Mouse (Mus musculus): ENCODE results near the gene Ip6k3. TPM values are rescaled to one million over a fixed set of nuclear protein-coding genes. Genes with fewer than 3 reads are reported as not detected.
A peak's percentile ranks its signal among the peaks of the same experiment; 100 is the strongest.

The Ip6k3 gene
- 0.02 TPM in 1 of 2 replicates, not detected in the other for polyA plus RNA-seq (2012; rRNA removed)
- polyA plus RNA-seq (2014; fragmentation: Nextera tagmentation; extraction: Ambion mirVana): 0.04 TPM in 1 of 2 replicates, not detected in the other

- Histone ChIP-seq H3K4me2 (ENCODE audit: low read depth) (no peak within 1 kb of the TSS), H3K9ac (replicated peaks) (no peak within 1 kb of the TSS), H3K27me3 (ENCODE audit: control insufficient read depth, insufficient read depth, low read length) (no peaks in the 10 kb centered on the region), H3K27ac (no peak within 1 kb of the TSS), H3K9me3 (ENCODE audit: control insufficient read depth, low read length) (no peaks in the 10 kb centered on the region), H3K36me3 (replicated peaks; ENCODE audit: control insufficient read depth, insufficient read depth, low read depth) (no peaks in the 10 kb centered on the region), H3K4me3 (ENCODE audit: insufficient read depth in 1 of 2, low read depth in 2 of 2, low read length in 2 of 2) (no peak within 1 kb of the TSS), H3K4me1 (replicated peaks; ENCODE audit: control insufficient read depth in 2 of 2, insufficient read depth in 2 of 2, low read length in 1 of 2) (peaks cover 4 to 10% of the 10 kb centered on the region in 2 experiments; a peak in 3 of 4 replicates)
- WGBS (ENCODE audit: insufficient replicate concordance): 48% methylated on average over 4 of the region's 4 CpGs
- TF ChIP-seq CTCF (IDR thresholded peaks at IDR 0.05; ENCODE audit: low read depth): no peak
- no peak for TF ChIP-seq EP300 (IDR thresholded peaks at IDR 0.05; ENCODE audit: low read depth)
- ATAC-seq (ENCODE audit: insufficient read depth) (no peak), DNase-seq (ENCODE audit: low read depth in 3 of 3, low spot score in 3 of 3) (no peak)
These were observed at the start of gene Ip6k3 for GRCm38 (mm10) chr17:27167545-27167944. Ip6k3 (minus strand) TSS chr17:27167795.

DNA sequence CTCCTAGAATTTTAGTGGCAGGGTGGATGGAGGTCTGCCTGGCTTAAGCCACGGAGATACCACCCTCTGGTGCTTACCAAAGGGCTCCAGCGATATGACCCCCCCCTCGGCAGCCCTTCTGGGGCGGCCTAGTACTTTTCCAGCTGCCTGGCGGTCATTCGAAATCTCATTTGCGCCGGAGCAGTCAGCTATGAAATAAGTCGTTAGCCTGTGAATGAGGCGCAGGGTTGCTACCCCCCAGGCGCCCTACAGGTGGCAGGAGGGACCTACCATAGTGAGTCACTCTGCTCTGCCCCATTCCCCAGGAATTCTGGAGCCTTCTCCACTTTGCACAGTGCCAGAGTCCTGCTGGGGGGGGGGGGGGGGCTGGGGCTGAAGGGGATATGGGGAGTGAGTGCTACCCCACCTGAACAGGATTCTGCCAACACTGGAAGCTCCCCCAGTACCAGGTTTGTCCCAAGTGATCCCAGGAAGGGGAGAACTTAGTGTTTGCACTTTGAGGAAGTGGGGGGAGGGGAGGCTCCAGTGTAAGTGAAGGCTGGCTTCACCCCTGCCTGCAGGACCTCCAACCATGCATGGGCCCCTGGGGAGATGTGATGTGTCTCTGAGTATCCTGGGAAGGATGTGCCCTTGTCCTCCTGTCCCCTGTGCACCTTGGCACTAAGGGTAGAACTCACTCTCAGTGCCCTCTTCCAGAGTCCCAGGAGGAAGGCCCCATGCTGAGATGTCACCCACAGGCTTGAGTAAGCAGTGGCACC is 45.4 kb upstream of the Ip6k3 start:
- Histone ChIP-seq H3K9ac (replicated peaks) (no peak overlapping the region), H3K36me3 (replicated peaks; ENCODE audit: control insufficient read depth, insufficient read depth, low read depth) (no peaks in the 10 kb centered on the region)
- 21% methylated on average over 11 of the region's 11 CpGs for WGBS (ENCODE audit: insufficient replicate concordance)

GRCm38 (mm10) chr17:27212006-27212405 is 44.4 kb upstream of the Ip6k3 start:
- Histone ChIP-seq H3K9ac (replicated peaks) (no peak overlapping the region), H3K9me3 (ENCODE audit: control insufficient read depth, low read length) (no peaks in the 10 kb centered on the region), H3K36me3 (replicated peaks; ENCODE audit: control insufficient read depth, insufficient read depth, low read depth) (no peaks in the 10 kb centered on the region), H3K4me3 (ENCODE audit: insufficient read depth in 1 of 2, low read depth in 2 of 2, low read length in 2 of 2) (no peak overlapping the region), H3K27me3 (ENCODE audit: control insufficient read depth, insufficient read depth, low read length) (no peaks in the 10 kb centered on the region; the same call in 1 of the 2 replicates), H3K27ac (no peak overlapping the region), H3K4me2 (ENCODE audit: low read depth) (no peak overlapping the region), H3K4me1 (replicated peaks; ENCODE audit: control insufficient read depth in 2 of 2, insufficient read depth in 2 of 2, low read length in 1 of 2) (0 out of 4 replicates have a peak, but pooled peaks cover 0 to 2% of the 10 kb centered on the region in 2 experiments)
- no peak for TF ChIP-seq EP300 (IDR thresholded peaks at IDR 0.05; ENCODE audit: low read depth)
- TF ChIP-seq CTCF (IDR thresholded peaks at IDR 0.05; ENCODE audit: low read depth): no peak
- ATAC-seq (ENCODE audit: insufficient read depth) (no peak), DNase-seq (ENCODE audit: low read depth in 3 of 3, low spot score in 3 of 3) (no peak)
- WGBS (ENCODE audit: insufficient replicate concordance): 50% methylated on average over 6 of the region's 6 CpGs

More for the DNA sequence above, 45.4 kb upstream of the Ip6k3 start:
- Histone ChIP-seq H3K4me3 (ENCODE audit: insufficient read depth in 1 of 2, low read depth in 2 of 2, low read length in 2 of 2) (no peak overlapping the region), H3K4me2 (ENCODE audit: low read depth) (no peak overlapping the region), H3K9me3 (ENCODE audit: control insufficient read depth, low read length) (no peaks in the 10 kb centered on the region), H3K4me1 (replicated peaks; ENCODE audit: control insufficient read depth in 2 of 2, insufficient read depth in 2 of 2, low read length in 1 of 2) (0 out of 4 replicates have a peak, but pooled peaks cover 0 to 2% of the 10 kb centered on the region in 2 experiments), H3K27ac (no peak overlapping the region), H3K27me3 (ENCODE audit: control insufficient read depth, insufficient read depth, low read length) (no peaks in the 10 kb centered on the region; the same call in 1 of the 2 replicates)
- TF ChIP-seq CTCF (IDR thresholded peaks at IDR 0.05; ENCODE audit: low read depth): peak; percentile 54
- TF ChIP-seq EP300 (IDR thresholded peaks at IDR 0.05; ENCODE audit: low read depth): no peak
- ATAC-seq (ENCODE audit: insufficient read depth): no peak
- no peak for DNase-seq (ENCODE audit: low read depth in 3 of 3, low spot score in 3 of 3)

DNA sequence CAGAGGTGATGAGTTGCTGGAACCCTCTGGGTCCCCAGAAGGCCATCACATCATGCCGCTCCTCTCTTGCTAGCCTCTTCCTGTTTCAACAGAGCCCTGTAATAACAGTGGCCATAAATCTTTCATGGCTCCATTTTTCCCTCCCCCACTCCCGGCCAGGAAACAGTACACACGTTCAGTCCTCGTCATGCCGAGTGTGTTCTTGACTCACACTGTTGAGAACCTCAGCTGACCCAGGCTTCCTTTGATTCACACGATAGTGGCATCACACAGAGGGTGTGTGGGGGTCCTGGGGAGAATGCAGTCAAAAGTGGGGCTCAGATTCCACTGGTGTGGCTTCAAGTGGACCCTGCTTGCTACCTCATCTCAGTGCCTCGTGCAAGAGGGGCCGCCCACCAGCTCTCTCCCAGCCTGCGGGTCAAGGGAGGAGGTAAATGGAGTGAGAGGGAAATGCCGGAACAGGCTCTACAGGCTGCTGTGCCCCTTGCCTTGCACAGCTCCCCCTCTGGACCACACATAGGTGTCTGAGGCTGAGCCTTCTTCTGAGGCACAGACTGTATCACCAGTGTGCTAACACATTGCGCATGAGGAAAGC is 39.6 kb upstream of the Ip6k3 start:
- no peaks in the 10 kb centered on the region for H3K9me3 ChIP-seq (ENCODE audit: control insufficient read depth, low read length)
- H3K4me3 ChIP-seq (ENCODE audit: insufficient read depth in 1 of 2, low read depth in 2 of 2, low read length in 2 of 2): no peak overlapping the region
- TF ChIP-seq EP300 (IDR thresholded peaks at IDR 0.05; ENCODE audit: low read depth): no peak
- no peak for TF ChIP-seq CTCF (IDR thresholded peaks at IDR 0.05; ENCODE audit: low read depth)
- no peak overlapping the region for H3K27ac ChIP-seq
- H3K4me2 ChIP-seq (ENCODE audit: low read depth): no peak overlapping the region
- 36% methylated on average over 11 of the region's 11 CpGs for WGBS (ENCODE audit: insufficient replicate concordance)
- no peaks in the 10 kb centered on the region for H3K27me3 ChIP-seq (ENCODE audit: control insufficient read depth, insufficient read depth, low read length)
- no peaks in the 10 kb centered on the region for H3K36me3 ChIP-seq (replicated peaks; ENCODE audit: control insufficient read depth, insufficient read depth, low read depth)
- H3K9ac ChIP-seq (replicated peaks): no peak overlapping the region
- ATAC-seq (ENCODE audit: insufficient read depth): no peak
- no peak for DNase-seq (ENCODE audit: low read depth in 3 of 3, low spot score in 3 of 3)
- peaks cover 2 to 10% of the 10 kb centered on the region in 2 experiments for H3K4me1 ChIP-seq (replicated peaks; ENCODE audit: control insufficient read depth in 2 of 2, insufficient read depth in 2 of 2, low read length in 1 of 2)

Measured in liver, embryonic 14.5 days (tissue).